Mouse (Mus musculus) liver, adult 2 months (tissue): ENCODE data around the gene Ucn2. TPM values are rescaled to one million over a fixed set of nuclear protein-coding genes. Genes with fewer than 3 reads are reported as not detected.

Experiments
- DNase-seq: peaks from one replicate; pipeline ENCODE4 v3.0.0-alpha.2; 2011; ENCODE audit warnings: low read depth, low spot score; ENCODE audit errors: extremely low read depth
- H3K27ac ChIP-seq: fragments of 200-500 bp; replicated peaks from 2 replicates; pipeline ENCODE4 v1.5.1; 2012; ENCODE audit warnings: low read depth, mild to moderate bottlenecking, control low read depth, inconsistent platforms, low read length; ENCODE audit not compliant: insufficient read depth
- H3K27me3 ChIP-seq: fragments of 200-500 bp; 2 replicates; pipeline ENCODE4 v1.6.1; 2012; ENCODE audit warnings: mild to moderate bottlenecking, moderate library complexity, low read length, inconsistent platforms; ENCODE audit not compliant: control insufficient read depth, insufficient read depth
- H3K36me3 ChIP-seq: fragments of 200-500 bp; 2 replicates; pipeline ENCODE4 v1.6.1; 2012; ENCODE audit warnings: low read length, inconsistent platforms; ENCODE audit not compliant: control insufficient read depth, insufficient read depth
- H3K4me1 ChIP-seq: fragments of 200-500 bp; 2 replicates; pipeline ENCODE4 v1.6.1; 2011; ENCODE audit warnings: low read length; ENCODE audit not compliant: control insufficient read depth, insufficient read depth
- H3K4me3 ChIP-seq: fragments of 200-500 bp; 2 replicates; pipeline ENCODE4 v1.5.1; 2011; ENCODE audit warnings: low read depth, mild to moderate bottlenecking, control low read depth, low read length, moderate library complexity; ENCODE audit not compliant: insufficient read depth
- H3K79me2 ChIP-seq: fragments of 200-500 bp; 2 replicates; pipeline ENCODE4 v1.6.1; 2012; ENCODE audit warnings: inconsistent platforms, mild to moderate bottlenecking, low read length, moderate library complexity; ENCODE audit not compliant: control insufficient read depth, insufficient read depth
- H3K9ac ChIP-seq: fragments of 200-500 bp; 2 replicates; pipeline ENCODE4 v1.6.1; 2012; ENCODE audit warnings: low read depth, mild to moderate bottlenecking, control low read depth, inconsistent platforms, low read length
- CTCF ChIP-seq: fragments of 200-500 bp; IDR thresholded peaks from 2 replicates; pipeline ENCODE4 v1.5.1; 2011; ENCODE audit warnings: low read depth, low read length, control low read depth
- POLR2A ChIP-seq: fragments of 200-500 bp; IDR thresholded peaks from 2 replicates; pipeline ENCODE4 v1.6.1; 2011; ENCODE audit warnings: low read length, control low read depth; ENCODE audit not compliant: insufficient read depth; ENCODE audit errors: extremely low read depth
- WGBS: fragments of 180-500 bp; shearing (Covaris S2); methylation state at CpG from one replicate; pipeline ENCODE4 v1.1.7; 2018; 5-methylcytosine and 5-hydroxymethylcytosine counted together
- polyA plus RNA-seq: library from polyadenylated mRNA; depleted of rRNA; stranded (reverse); fragments of >200 nt; gene quantifications from 2 replicates; pipeline ENCODE4 v1.2.3, GENCODE M21; 2012; rRNA removed
- total RNA-seq: library from RNA; depleted of rRNA; stranded (reverse); fragments of >200 nt; gene quantifications from 2 replicates; pipeline ENCODE4 v1.2.3, GENCODE M21; 2014; rRNA removed

The Ucn2 gene
- total and polyA plus RNA-seq, 2 experiments: not detected

DNA sequence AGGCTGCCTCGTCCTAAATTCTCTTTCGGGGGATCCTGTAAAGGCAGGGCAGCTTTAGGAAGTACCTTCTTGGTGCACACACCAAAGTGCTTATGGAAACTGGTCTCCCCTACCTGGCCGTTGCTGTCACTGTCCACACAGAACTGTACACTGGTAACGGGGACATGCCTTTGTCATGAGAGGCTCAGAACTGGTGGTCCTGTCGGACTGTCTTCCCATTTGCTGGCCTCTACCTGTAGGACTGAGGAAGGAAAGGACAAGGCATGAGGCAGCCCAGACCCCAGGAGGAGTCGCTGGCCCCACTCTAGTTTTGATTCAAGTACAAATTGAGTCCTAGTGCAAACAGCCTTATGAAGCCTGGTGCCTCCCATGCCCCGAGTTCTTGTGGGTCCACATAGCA is 45.2 kb downstream of the Ucn2 start:
- no peaks in the 10 kb centered on the region for H3K27me3 ChIP-seq
- no peaks in the 10 kb centered on the region for H3K79me2 ChIP-seq
- no peak overlapping the region for H3K9ac ChIP-seq
- no peaks in the 10 kb centered on the region for H3K36me3 ChIP-seq
- H3K4me1 ChIP-seq: no peaks in the 10 kb centered on the region
- no peak overlapping the region for H3K27ac ChIP-seq
- no peak for DNase-seq
- no peak overlapping the region for H3K4me3 ChIP-seq
- no peak for TF ChIP-seq CTCF
- no peak for TF ChIP-seq POLR2A
- WGBS: 96% methylated on average over 7 of the region's 7 CpGs

DNA sequence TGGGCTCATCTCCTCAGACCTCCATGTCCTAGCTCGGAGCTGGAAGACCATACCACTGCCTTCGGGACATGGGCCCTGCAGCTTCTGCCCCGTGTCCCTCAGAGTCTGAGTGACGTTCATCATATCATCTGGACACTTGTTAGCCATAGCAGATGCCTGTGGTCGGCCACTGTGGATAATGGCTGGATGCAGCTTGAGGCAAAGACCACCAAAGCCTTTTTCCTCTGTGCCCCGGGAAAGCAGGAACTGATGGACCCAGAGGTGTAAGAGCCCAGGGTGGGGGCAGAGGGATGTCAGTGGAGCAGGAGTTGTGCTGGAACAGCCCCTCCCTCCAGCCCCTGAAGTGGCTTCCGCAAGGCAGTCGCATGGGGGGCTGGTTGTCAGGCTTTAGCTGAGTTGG is 45.9 kb downstream of the Ucn2 start:
- TF ChIP-seq POLR2A (no peak), CTCF (no peak)
- H3K36me3 ChIP-seq: no peaks in the 10 kb centered on the region
- no peaks in the 10 kb centered on the region for H3K4me1 ChIP-seq
- H3K4me3 ChIP-seq: no peak overlapping the region
- DNase-seq: no peak
- H3K9ac ChIP-seq: no peak overlapping the region
- 89% methylated on average over 8 of the region's 8 CpGs for WGBS
- no peaks in the 10 kb centered on the region for H3K27me3 ChIP-seq
- H3K27ac ChIP-seq: no peak overlapping the region
- H3K79me2 ChIP-seq: no peaks in the 10 kb centered on the region

DNA sequence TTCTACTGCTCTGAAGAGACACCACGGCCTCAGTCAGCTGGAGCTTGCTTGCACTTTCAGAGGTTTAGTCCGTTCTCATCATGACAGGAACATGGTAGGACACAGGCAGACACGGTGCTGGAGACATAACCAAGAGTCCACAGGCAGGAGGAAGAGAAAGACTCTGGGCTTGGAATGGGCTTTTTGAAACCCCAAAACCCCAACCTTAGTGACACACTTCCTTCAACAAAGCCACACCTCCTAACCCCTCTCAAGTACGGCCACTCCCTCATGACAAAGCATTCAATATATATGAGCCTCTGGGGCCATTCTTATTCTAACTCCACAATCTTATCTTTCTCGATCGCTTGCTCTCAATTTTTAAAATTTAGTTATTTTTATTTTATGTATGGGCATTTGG is 46.6 kb downstream of the Ucn2 start:
- no peak overlapping the region for H3K27ac ChIP-seq
- H3K27me3 ChIP-seq: no peaks in the 10 kb centered on the region
- WGBS: 88% methylated on average over 6 of the region's 6 CpGs
- H3K36me3 ChIP-seq: no peaks in the 10 kb centered on the region
- H3K4me1 ChIP-seq: no peaks in the 10 kb centered on the region
- H3K4me3 ChIP-seq: no peak overlapping the region
- no peak for DNase-seq
- no peaks in the 10 kb centered on the region for H3K79me2 ChIP-seq
- no peak overlapping the region for H3K9ac ChIP-seq
- TF ChIP-seq POLR2A (no peak), CTCF (no peak)

Other genes starting within 250 kb of the Ucn2 start
- 78.6 and 87.2 TPM in 2 replicates for gene Ip6k2, start 202.2 kb upstream of the Ucn2 start, total RNA-seq
- 47.1 and 52.8 TPM in 2 replicates for gene Ip6k2, start 202.2 kb upstream of the Ucn2 start, polyA plus RNA-seq
- gene Nckipsd, start 177.6 kb upstream of the Ucn2 start, total RNA-seq: 2.2 and 2.8 TPM in 2 replicates
- gene Nckipsd, start 177.6 kb upstream of the Ucn2 start, polyA plus RNA-seq: 5.8 and 7.7 TPM in 2 replicates
- under 0.01 TPM in 1 of 2 replicates, not detected in the other for gene Celsr3, start 159.7 kb upstream of the Ucn2 start, total RNA-seq
- not detected in 2 replicates for gene Celsr3, start 159.7 kb upstream of the Ucn2 start, polyA plus RNA-seq
- gene Slc26a6, start 132.7 kb upstream of the Ucn2 start, total RNA-seq: 5.5 and 5.6 TPM in 2 replicates
- 5.4 and 6.7 TPM in 2 replicates for gene Slc26a6, start 132.7 kb upstream of the Ucn2 start, polyA plus RNA-seq
- gene Tmem89, start 71.4 kb upstream of the Ucn2 start, total RNA-seq: not detected in 2 replicates
- 0.12 TPM in 1 of 2 replicates, not detected in the other for gene Tmem89, start 71.4 kb upstream of the Ucn2 start, polyA plus RNA-seq
- gene Uqcrc1, start 49.4 kb upstream of the Ucn2 start, total RNA-seq: 323 and 384 TPM in 2 replicates
- 623 and 677 TPM in 2 replicates for gene Uqcrc1, start 49.4 kb upstream of the Ucn2 start, polyA plus RNA-seq
- gene Col7a1, start 32.4 kb upstream of the Ucn2 start, total RNA-seq: 0.07 and 0.46 TPM in 2 replicates
- gene Col7a1, start 32.4 kb upstream of the Ucn2 start, polyA plus RNA-seq: 0.19 and 0.23 TPM in 2 replicates
- gene Pfkfb4, start 5.8 kb downstream of the Ucn2 start, total RNA-seq: 1.0 and 1.7 TPM in 2 replicates
- 1.1 and 1.4 TPM in 2 replicates for gene Pfkfb4, start 5.8 kb downstream of the Ucn2 start, polyA plus RNA-seq
- gene Shisa5, start 52.6 kb downstream of the Ucn2 start, total RNA-seq: 20.8 and 23.8 TPM in 2 replicates
- 144 and 205 TPM in 2 replicates for gene Shisa5, start 52.6 kb downstream of the Ucn2 start, polyA plus RNA-seq
- 7.7 and 8.4 TPM in 2 replicates for gene Trex1, start 73.7 kb downstream of the Ucn2 start, total RNA-seq
- gene Trex1, start 73.7 kb downstream of the Ucn2 start, polyA plus RNA-seq: 30.7 and 41.1 TPM in 2 replicates
- 5.1 and 5.4 TPM in 2 replicates for gene Atrip, start 88.1 kb downstream of the Ucn2 start, total RNA-seq
- gene Atrip, start 88.1 kb downstream of the Ucn2 start, polyA plus RNA-seq: 9.2 and 10.3 TPM in 2 replicates
- 7.5 and 8.6 TPM in 2 replicates for gene Ccdc51, start 96.5 kb downstream of the Ucn2 start, total RNA-seq
- 7.2 and 8.2 TPM in 2 replicates for gene Ccdc51, start 96.5 kb downstream of the Ucn2 start, polyA plus RNA-seq
- gene Tma7, start 96.6 kb downstream of the Ucn2 start, total RNA-seq: 53.4 and 54.7 TPM in 2 replicates
- gene Tma7, start 96.6 kb downstream of the Ucn2 start, polyA plus RNA-seq: 23.3 and 24.4 TPM in 2 replicates
- 10.9 and 17.9 TPM in 2 replicates for gene Plxnb1, start 109.4 kb downstream of the Ucn2 start, total RNA-seq
- gene Plxnb1, start 109.4 kb downstream of the Ucn2 start, polyA plus RNA-seq: 15.4 and 26.5 TPM in 2 replicates
- gene Fbxw21, start 176.0 kb downstream of the Ucn2 start, total RNA-seq: not detected in 2 replicates
- not detected in 2 replicates for gene Fbxw21, start 176.0 kb downstream of the Ucn2 start, polyA plus RNA-seq
- not detected in 2 replicates for gene Fbxw13, start 210.0 kb downstream of the Ucn2 start, total RNA-seq
- not detected in 2 replicates for gene Fbxw13, start 210.0 kb downstream of the Ucn2 start, polyA plus RNA-seq
- not detected in 2 replicates for gene Fbxw20, start 248.7 kb downstream of the Ucn2 start, total RNA-seq
- not detected in 2 replicates for gene Fbxw20, start 248.7 kb downstream of the Ucn2 start, polyA plus RNA-seq